Mouse (Mus musculus): Measurements from ENCODE around the gene Slc30a6.

GRCm38 (mm10) chr17:74449776-74450175, 54.4 kb downstream of the Slc30a6 start:
- TF ChIP-seq MYOG (IDR thresholded peaks at IDR 0.05; ENCODE audit: control insufficient read depth, extremely low read depth, insufficient read length) (no peak), CTCF (IDR thresholded peaks at IDR 0.05; ENCODE audit: control insufficient read depth, insufficient read depth, insufficient read length) (no peak), USF1 (IDR thresholded peaks at IDR 0.05; ENCODE audit: low read depth) (no peak), CEBPB (IDR thresholded peaks at IDR 0.05; ENCODE audit: low read depth) (no peak), MAX (IDR thresholded peaks at IDR 0.05) (no peak), FOSL1 (IDR thresholded peaks at IDR 0.05; ENCODE audit: insufficient read depth, low read length, poor library complexity, severe bottlenecking) (no peak), MYOD1 (IDR thresholded peaks at IDR 0.05; ENCODE audit: control insufficient read depth, insufficient read length, low read depth) (no peak)

Data from C2C12 (cell line).